Comparison of ENCODE assay signal across 18 mouse cellular contexts in the genomic region with DNA sequence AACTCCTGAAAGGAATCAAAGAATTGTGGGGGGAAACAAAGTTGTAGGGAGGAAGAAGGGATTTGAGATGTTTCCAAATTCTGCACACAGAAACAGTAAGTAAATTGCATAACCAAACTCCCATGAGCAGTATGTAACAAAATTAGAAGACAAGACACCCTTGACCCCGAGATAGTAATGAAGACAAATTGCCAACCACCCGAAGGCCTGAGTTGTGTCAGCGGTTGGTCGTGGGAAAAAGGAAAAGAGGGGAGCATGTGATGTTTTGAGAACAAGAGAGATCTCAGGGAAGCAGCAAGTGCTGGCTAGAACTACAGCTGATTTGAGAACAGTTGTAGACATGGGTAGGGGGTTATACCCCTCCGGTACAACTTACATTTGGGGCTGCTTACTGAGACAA. TPM values are rescaled to one million over a fixed set of nuclear protein-coding genes. Genes with fewer than 3 reads are reported as not detected.
A peak's percentile ranks its signal among the peaks of the same experiment; 100 is the strongest.
DNase-seq lines count a peak whose midpoint lies in the region; ATAC-seq and TF ChIP-seq lines count a peak whose summit lies in the region.
"Had no signal": no experiment of that assay in that cellular context is flagged by ENCODE, and none has a peak within 500 bp of the region (broad histone marks: within the 10 kb centered on the region; RNA-seq: fewer than 3 reads in every experiment).

No protein-coding gene starts in this region.

- no peak overlapping the region for H3K27ac ChIP-seq in heart, embryonic 12.5 days (ENCODE audit: poor library complexity, severe bottlenecking)
- peak overlapping the region; percentile 28; the same call in 1 of the 2 replicates for H3K27ac ChIP-seq in embryonic fibroblast, embryonic 13.5 days (ENCODE audit: insufficient read depth, low read length)
- H3K27ac ChIP-seq: hindbrain, embryonic 12.5 days; liver, embryonic 14.5 days; stomach, postnatal 0 days had no signal

- no peaks in the 10 kb centered on the region for H3K9me3 ChIP-seq in heart, embryonic 12.5 days (replicated peaks)
- H3K9me3 ChIP-seq: hindbrain, embryonic 12.5 days had no signal

- WGBS in heart, embryonic 12.5 days: 77% methylated on average over 5 of the region's 5 CpGs

- no peak overlapping the region for H3K4me2 ChIP-seq in heart, embryonic 12.5 days
- H3K4me2 ChIP-seq: hindbrain, embryonic 12.5 days; midbrain, embryonic 11.5 days had no signal

- ATAC-seq in heart, embryonic 12.5 days (ENCODE audit: insufficient number of reproducible peaks, low FRiP score): no peak
- no peak for ATAC-seq in frontal cortex, adult (ENCODE audit: low TSS enrichment)
- ATAC-seq: forebrain, embryonic 16.5 days had no signal

- no peak overlapping the region for H3K4me3 ChIP-seq in heart, embryonic 12.5 days
- no peak overlapping the region for H3K4me3 ChIP-seq in embryonic fibroblast, embryonic 13.5 days (ENCODE audit: insufficient read depth, low read length)
- H3K4me3 ChIP-seq: hindbrain, embryonic 12.5 days had no signal

- TF ChIP-seq CTCF in embryonic fibroblast, embryonic 13.5 days (IDR thresholded peaks at IDR 0.05; ENCODE audit: borderline replicate concordance, insufficient read depth, low read length): no peak

- H3K4me1 ChIP-seq in heart, embryonic 12.5 days (replicated peaks): peaks cover 19% of the 10 kb centered on the region
- peaks cover 5% of the 10 kb centered on the region; the same call in 1 of the 2 replicates for H3K4me1 ChIP-seq in embryonic fibroblast, embryonic 13.5 days (ENCODE audit: control insufficient read depth, insufficient read depth, low read length)

- peaks cover 11% of the 10 kb centered on the region; the same call in 1 of the 2 replicates for H3K36me3 ChIP-seq in heart, embryonic 12.5 days
- H3K36me3 ChIP-seq: hindbrain, embryonic 12.5 days had no signal

- TF ChIP-seq POLR2A in embryonic fibroblast, embryonic 13.5 days (IDR thresholded peaks at IDR 0.05; ENCODE audit: low read depth, low read length): peak; percentile 24; the same call in 1 of the 2 replicates

- H3K9ac ChIP-seq in heart, embryonic 12.5 days: no peak overlapping the region
- H3K9ac ChIP-seq: hindbrain, embryonic 12.5 days; liver, embryonic 14.5 days had no signal

- H3K27me3 ChIP-seq in heart, embryonic 12.5 days (replicated peaks): no peaks in the 10 kb centered on the region

- peak; percentile 52 to 68 for DNase-seq in heart, adult 18-20 months
- DNase-seq in kidney, adult 9 months: peak; percentile 24
- DNase-seq in kidney, adult 11 months: no peak
- DNase-seq in Muller cell, postnatal 12 days (ENCODE audit: inconsistent ontology term): peak; percentile 64
- DNase-seq: cerebellum, adult 11-12 months; cerebellum, postnatal 25 days; embryo, embryonic 11 days; kidney, postnatal 25 days; retina, postnatal 1 day; right cerebral cortex, postnatal 4 days had no signal

RNA-seq across cellular contexts. Expression of gene Ccn2, which starts 4.6 kb away (rescaled TPM):
- total RNA-seq in heart, adult 18-20 months (2021): 100 to 1,000 TPM; 120 to 129 TPM
- polyA plus RNA-seq in heart, embryonic 12.5 days (2016; fragmentation: Nextera tagmentation; extraction: Ambion mirVana): 56.8 and 60.1 TPM in 2 replicates
- polyA plus RNA-seq in embryonic fibroblast, embryonic 13.5 days (2011; ENCODE audit: insufficient read length, low read depth, missing spikeins): 483 and 1,320 TPM in 2 replicates
